Mouse (Mus musculus) kidney, postnatal 36 days (tissue): Measurements from ENCODE around the gene Wipf3.

Experiments used
- DNase-seq, 2 experiments: peaks; one replicate each; pipeline ENCODE4 v3.0.0; 2021 to 2022; ENCODE audit warnings: mixed read lengths in 2 of 2

Wipf3 gene

GRCm38 (mm10) chr6:54432806-54433545 is 3.6 kb downstream of the Wipf3 start:
- DNase-seq, result no peak

GRCm38 (mm10) chr6:54434171-54434570 is 4.8 kb downstream of the Wipf3 start:
- no peak for DNase-seq

GRCm38 (mm10) chr6:54435663-54436062 is 6.3 kb downstream of the Wipf3 start:
- no peak for DNase-seq

- no peak for DNase-seq
These were observed 6.9 kb downstream of the Wipf3 start for GRCm38 (mm10) chr6:54436286-54436685.

- no peak for DNase-seq
These were observed 9.1 kb downstream of the Wipf3 start for GRCm38 (mm10) chr6:54438510-54438909.

GRCm38 (mm10) chr6:54440658-54441057 is 11.3 kb downstream of the Wipf3 start:
- no peak for DNase-seq

GRCm38 (mm10) chr6:54443657-54444056 is 14.3 kb downstream of the Wipf3 start:
- DNase-seq, result no peak

- no peak for DNase-seq
These were observed 14.7 kb downstream of the Wipf3 start for GRCm38 (mm10) chr6:54444086-54444485.

GRCm38 (mm10) chr6:54445249-54445818 is 15.9 kb downstream of the Wipf3 start:
- no peak for DNase-seq

GRCm38 (mm10) chr6:54447353-54447752 is 17.9 kb downstream of the Wipf3 start:
- no peak for DNase-seq

GRCm38 (mm10) chr6:54459661-54460060 is 30.3 kb downstream of the Wipf3 start:
- no peak for DNase-seq

- no peak for DNase-seq
These were observed 30.9 kb downstream of the Wipf3 start for GRCm38 (mm10) chr6:54460172-54460914.

- peak; percentile 34 to 67 for DNase-seq
These were observed 31.7 kb downstream of the Wipf3 start for GRCm38 (mm10) chr6:54460915-54461671.

GRCm38 (mm10) chr6:54462766-54463165 is 33.4 kb downstream of the Wipf3 start:
- DNase-seq, result no peak

GRCm38 (mm10) chr6:54463701-54464458 is 34.5 kb downstream of the Wipf3 start:
- DNase-seq, result no peak

- no peak for DNase-seq
These were observed 35.5 kb downstream of the Wipf3 start for GRCm38 (mm10) chr6:54464926-54465325.

GRCm38 (mm10) chr6:54467371-54467770 is 38.0 kb downstream of the Wipf3 start:
- no peak for DNase-seq

GRCm38 (mm10) chr6:54471866-54472265 is 42.5 kb downstream of the Wipf3 start:
- no peak for DNase-seq

GRCm38 (mm10) chr6:54472846-54473715 is 43.7 kb downstream of the Wipf3 start:
- DNase-seq, result peak; percentile 21 to 39

GRCm38 (mm10) chr6:54475926-54476667 is 46.7 kb downstream of the Wipf3 start:
- DNase-seq, result no peak
